Mouse (Mus musculus) neutrophil, adult 5-6 weeks (primary cell): ENCODE measurements around the gene Gm49416. TPM values are rescaled to one million over a fixed set of nuclear protein-coding genes. Genes with fewer than 3 reads are reported as not detected.
"Not testable (repeated sequence)": the region's sequence is repeated elsewhere in the genome, so short reads cannot be mapped to it uniquely, and the experiment has no call there.

Experiments
- ATAC-seq: fragments of 151-379, 151-347 bp; 2 replicates; pipeline ENCODE4 v1.8.0; 2017; ENCODE audit warnings: mild to moderate bottlenecking, moderate TSS enrichment; ENCODE audit not compliant: insufficient number of reproducible peaks, poor library complexity, low FRiP score, severe bottlenecking; ENCODE audit errors: extremely low read depth
- total RNA-seq: library from RNA; stranded (forward); fragments of 200-1000 nt; gene quantifications from 2 replicates; pipeline ENCODE4 v1.2.3, GENCODE M21; 2017

Gm49416 gene
- total RNA-seq: not detected in 2 replicates

DNA sequence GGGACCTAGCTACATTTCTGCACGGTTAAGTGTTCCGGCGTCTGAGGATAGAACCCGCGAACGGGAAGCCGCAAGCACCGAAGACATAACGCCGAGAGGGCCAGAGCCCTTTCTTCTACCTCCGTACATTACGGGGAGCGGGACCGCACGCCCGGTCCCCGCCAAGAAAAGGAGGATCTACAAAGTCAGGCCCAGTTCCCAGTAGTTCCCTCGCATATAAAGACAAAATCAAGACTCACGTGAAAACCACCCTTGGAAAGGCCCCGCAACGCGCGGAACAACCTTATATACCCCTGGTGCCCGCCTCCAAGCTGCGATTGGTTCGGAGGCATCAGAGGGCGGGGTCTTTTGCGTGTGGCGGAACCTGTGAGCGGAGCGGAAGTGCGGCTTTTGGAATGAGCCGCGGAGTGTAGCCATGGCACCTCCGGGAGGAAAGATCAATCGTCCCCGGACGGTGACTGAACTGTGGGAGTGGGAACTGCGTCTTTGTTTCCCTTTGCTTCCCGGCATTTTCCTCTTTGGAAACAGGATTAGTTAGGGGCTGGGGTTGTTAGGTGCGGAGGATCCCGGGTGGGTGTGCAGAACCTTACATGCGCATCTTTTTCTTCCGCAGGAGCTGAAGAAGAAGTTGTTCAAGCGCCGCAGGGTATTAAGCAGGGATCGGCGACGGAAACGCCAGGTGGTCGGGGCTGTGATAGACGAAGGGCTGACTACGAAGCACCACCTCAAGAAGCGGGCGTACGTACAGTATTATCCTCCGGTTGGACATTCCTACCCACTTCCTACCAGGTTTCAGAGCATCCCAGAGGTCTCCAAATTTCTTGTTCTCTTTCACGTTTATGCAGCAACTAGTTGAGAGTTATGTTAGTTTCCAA, at the start of gene Gm49416, which contains the start of gene 1810009A15Rik:
Gm49416 (plus strand) TSS at position 416 of the 875 bp plus-strand sequence.
1810009A15Rik (plus strand) TSS at position 343 of the 875 bp plus-strand sequence.
- ATAC-seq: peak; percentile 97

DNA sequence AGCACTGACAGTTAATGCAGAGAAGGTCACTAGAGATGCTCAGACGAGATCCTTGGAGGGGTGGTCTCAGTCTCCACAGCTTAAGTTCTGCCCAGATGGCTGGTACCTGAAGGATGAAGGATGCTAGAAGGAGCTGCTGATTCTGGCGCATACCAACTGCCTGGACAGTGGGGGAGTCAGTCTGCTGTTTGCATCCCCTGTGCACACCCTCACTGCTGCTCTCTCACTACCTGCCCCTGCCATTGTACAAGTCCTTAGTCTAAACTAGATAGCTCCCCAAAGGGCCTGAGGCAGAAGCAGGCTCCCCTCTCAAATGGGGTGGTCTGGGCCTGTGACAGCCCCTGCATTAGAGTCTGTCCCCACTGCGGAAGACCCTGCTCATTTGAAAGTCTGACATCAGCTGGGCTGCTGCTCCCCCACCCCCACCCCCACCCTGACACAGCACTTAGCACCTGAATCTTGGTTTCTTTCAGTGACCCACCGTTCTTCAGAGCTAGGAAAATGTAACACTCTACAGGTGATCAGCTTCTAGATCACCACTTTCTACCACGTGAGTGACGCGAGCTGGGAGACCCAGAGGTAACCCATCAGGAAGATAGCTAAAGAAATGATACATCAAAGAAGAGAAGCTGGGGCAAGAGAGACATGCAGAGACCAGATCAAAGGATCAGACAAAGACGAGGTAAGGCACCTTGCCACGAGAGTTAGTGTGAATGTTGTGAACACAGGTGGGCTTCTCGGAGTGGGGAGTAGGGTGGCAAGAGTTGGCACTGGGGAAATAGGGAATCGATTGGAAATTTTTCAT, 49.4 kb upstream of the Gm49416 start, which contains the start of gene Gng3:
Gng3 (minus strand) TSS at position 92 of the 805 bp plus-strand sequence.
- ATAC-seq: no peak

DNA sequence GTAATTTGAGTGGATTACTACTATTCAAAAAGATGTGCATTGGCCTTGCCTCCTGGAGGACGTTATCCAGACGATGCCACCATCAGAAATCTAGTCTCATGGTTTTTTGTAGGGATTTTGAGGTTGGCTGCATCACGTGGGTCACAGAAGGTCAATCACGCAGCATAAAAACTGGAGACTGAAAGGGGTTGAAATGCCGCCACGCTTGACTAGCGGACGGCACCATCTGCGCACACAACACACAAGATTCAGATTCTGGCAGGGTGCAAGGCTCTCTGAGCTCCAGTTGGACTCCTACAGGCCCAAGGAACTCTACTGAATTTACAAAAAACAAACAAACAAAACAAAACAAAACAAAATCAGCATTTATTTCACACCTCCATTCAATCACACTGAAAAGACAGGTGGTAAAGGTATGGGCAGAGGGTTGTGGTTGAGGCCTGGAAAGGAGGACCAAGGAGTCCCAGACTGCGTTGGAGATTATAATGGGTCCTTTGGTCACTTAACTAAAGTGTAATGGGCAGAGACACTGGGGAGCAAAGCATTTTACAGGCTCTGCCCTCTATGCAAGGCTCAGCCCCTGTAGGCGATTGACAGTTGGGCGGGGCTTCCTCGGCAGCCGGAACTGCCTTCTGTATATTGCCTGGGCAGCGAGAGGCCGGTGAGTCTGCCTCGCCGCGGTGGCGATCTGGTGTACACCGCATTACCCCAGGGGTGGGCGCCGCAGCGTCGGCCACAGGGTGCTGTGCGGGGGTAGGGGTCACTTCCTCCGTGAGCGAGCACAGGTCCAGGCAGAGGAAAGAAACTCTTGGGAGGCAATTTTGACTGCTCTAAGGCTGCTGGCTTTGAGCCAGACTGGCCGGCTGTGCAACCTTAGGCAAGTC, 48.6 kb upstream of the Gm49416 start:
- peak; percentile 48; the same call in 1 of the 2 replicates for ATAC-seq

DNA sequence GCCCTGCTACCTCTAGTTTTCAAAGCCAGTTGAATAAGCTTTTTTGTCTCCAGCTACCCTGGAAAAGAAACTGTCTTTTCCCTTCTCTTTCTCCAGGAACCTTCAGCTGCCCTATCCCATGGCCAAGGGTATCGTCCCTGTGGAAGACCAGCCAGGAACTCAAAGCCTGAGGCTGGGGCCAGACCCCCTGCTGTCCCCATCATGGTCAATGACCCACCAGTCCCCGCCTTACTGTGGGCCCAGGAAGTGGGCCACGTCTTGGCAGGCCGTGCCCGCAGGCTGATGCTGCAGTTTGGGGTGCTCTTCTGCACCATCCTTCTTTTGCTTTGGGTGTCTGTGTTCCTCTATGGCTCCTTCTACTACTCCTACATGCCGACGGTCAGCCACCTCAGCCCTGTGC, 47.7 kb upstream of the Gm49416 start:
- no peak for ATAC-seq

DNA sequence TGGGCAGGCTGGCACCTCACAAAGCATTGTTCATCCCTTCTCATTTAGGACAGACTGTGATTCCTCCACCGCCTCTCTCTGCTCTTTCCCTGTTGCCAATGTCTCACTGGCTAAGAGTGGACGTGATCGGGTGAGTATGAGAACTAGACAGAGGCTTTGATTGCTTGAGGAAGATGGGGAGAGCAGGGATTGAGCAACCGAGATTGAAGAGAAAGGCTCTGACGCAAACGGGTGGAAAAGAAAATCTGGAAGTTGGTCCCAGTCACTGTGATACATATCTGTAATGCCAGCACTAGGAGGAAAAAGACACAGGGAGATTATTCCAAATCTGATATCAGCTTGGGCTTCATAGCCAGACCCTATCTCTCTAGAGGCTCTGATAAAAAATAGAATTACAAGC, 45.8 kb upstream of the Gm49416 start:
- ATAC-seq: no peak

DNA sequence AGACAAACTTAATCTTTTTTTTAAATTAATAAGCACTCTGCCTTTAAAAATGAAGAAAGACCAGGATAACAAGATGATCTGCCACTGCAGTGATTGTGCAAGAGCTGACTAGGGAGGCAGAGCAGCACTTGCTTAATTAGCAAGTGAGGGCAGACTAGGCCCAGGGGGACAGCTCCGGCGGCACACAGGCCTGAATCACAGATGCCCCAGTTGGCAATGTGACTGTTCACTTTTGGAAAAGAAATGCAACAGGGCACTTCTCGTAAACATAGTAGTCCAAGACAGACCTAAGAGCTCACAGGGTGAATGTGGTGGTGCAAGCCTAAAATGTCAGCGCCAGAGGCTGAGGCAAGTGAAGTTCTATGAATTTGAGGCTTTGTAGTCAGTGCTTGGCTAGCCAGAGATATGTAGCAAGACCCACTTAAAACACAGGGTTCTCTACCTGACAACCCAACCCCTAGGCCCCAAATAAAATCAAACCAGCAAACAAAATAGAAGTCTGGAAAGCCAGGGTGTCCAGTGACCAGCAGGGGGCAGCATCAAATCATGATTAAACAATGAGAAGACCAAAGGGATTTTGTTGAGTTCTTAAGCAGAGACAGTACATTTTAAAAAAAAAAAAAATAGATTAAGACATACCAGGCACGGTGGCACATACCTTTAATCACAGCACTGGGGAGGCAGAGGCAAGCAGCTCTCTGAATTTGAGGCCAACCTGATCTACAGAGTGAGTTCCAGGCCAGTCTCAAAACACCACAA, 44.2 kb upstream of the Gm49416 start:
- ATAC-seq: peak; percentile 51; the same call in 1 of the 2 replicates

DNA sequence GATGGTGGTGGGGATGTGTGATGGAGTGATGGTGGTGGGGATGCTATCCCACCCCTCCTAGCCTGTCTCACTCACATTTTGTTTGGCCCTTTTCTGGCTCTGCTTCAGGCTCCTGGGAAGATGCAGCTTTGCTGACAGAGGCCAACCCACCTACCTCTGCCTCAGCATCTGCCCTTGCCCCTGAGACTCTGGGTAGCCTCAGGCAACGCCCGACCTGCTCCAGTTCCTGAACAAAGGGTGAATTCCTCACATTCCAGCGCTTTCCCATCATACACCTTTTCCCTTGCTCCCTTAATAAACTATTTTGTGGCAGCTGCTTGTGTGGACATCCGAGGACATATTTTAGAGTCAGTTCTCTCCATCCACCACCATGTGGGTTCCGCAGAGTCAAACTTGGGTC, 40.4 kb upstream of the Gm49416 start:
- ATAC-seq: no peak

DNA sequence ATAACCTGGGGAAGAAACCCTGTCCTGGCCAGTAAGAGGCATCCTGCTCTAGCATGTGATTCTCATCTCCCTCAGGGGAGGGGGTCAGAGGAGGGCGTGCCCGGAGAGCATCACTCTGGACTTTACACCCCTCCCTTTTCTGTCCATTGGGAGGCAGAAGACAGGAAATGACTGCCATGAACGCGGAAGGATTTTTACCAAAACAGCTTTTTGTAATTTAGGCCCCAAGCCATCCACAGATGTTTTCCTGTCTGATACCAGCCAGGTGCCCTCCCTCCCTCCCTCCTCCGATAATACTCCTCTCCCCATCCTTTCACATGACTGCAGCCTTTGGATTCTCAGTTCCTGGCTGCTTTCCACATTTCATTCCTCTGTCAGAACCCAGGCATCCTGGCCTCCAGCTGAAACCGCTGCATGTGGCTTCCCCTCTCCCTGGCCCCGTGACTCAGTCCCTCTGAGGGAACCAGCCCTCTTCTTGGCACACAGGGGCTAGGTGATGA, 38.3 kb upstream of the Gm49416 start, which contains the start of gene Lrrn4cl:
Lrrn4cl (plus strand) TSS at position 367 of the 500 bp plus-strand sequence.
- ATAC-seq: no peak

DNA sequence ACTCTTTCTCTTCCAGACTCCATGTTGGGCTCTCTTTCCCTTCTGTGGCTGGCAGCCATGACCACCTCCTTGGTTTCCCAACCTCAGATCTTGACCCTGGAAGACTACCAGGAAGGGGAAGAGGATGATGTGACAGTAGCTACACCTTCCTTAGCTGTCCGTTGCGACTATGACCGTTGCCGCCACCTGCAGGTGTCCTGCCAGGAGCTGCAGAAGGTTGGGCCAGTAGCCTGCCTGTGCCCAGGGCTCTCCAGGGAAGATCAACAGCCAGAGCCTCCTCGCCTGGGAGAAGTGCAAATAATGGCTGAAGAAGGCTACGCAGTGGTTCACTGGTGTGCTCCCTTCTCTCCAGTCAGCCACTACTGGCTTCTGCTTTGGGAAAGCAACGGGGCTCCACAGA, 37.1 kb upstream of the Gm49416 start:
- ATAC-seq: no peak

DNA sequence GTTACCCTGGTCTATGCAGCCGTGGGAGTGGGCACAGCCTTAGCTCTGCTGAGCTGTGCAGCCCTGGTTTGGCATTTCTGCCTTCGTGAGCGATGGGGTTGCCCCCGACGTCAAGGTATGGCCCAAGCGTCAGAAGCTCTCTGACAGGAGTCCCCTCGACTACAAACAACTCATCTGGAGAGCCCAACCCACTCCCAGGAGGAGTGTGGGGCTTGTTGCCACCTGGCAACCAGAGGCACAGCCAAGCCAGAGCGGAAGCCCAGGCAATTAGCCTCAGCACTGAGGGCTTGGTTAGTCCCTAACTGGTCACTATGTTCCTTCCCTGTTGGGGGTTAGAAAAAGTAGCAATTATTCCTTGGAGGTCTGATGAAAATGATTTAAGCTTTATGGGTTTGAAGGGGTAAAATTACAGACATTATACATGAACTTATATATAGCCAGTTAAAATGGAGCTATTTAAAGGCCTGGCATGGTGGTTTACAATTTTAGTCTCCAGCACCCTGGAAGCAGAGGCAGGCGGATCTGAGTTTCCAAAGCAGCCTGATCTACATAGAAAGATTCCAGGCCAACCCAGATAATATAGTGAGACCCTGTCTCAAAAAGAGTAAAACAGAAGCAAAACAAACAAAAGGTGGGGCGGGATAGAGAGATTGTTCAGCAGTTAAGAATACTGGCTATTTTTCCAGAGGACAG, 36.3 kb upstream of the Gm49416 start:
- no peak for ATAC-seq

DNA sequence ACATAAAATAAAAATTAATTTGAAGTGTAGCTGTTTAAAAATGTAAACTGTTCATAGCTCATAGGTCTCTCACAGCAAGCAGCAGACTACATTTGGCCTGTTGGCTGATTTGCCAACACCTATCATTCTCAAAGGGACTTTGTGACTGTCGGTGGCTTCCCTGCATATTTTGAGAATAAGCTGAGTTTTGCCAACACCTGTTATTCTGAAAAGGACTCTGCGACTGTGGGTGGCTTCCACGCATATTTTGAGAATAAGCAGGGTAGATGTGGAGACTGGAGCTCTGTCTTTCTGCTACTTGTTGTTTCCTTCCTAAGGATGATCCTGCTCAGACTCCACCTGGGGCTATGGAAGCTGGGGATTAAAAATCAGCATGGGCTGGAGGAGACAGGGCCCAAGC, 35.6 kb upstream of the Gm49416 start:
- ATAC-seq: no peak

DNA sequence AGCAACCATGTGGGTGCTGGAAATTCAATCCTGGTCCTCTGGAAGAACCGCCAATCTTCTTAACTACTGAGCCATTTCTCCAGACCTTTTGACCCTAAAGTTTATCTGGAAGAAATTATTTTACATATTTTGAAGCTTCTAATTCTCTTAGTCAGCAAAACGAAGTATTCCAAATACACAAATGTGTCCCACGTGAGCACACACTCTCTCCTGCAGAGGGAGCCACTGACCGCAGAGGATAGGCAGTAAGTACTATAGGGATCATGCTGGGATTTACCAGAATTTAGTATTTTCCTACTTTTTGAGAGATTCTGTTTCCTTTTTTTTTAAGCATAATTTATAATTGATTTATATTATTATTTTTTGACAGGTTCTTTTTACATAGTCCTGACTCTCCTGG, 31.0 kb upstream of the Gm49416 start:
- no peak for ATAC-seq

DNA sequence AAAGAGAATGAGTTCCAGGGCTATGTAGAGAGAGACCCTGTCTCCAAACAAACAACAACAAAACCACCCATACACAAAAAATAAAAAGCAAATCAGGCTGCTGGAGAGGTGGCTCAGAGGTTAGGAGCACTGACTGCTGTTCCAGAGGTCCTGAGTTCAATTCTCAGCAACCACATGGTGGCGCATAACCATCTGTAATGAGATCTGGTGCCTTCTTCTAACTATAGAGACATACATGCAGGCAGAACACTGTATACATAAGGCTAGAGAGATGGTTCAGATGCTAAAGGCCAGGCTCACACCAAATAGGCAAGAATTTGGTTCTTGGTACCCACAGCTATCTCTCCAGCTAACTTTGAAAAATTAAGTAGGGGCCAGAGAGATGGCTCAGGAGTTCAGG, 29.7 kb upstream of the Gm49416 start:
- ATAC-seq: no peak

DNA sequence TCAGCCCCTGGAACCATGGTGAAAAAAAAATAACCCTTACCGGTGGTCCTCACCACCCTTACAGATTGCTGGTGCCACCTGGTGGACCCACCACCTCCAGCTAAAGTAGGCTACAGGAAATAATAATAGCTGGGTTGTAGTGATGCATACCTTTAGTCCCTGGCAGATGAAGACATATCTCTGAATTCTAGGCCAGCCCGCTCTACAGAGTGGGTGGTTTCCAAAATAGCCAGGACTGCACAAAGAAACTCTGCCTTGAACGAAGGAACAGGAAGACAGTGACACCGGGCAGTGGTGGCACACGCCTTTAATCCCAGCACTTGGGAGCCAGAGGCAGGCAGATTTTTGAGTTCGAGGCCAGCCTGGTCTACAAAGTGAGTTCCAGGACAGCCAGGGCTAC, 24.5 kb upstream of the Gm49416 start:
- ATAC-seq: no peak

DNA sequence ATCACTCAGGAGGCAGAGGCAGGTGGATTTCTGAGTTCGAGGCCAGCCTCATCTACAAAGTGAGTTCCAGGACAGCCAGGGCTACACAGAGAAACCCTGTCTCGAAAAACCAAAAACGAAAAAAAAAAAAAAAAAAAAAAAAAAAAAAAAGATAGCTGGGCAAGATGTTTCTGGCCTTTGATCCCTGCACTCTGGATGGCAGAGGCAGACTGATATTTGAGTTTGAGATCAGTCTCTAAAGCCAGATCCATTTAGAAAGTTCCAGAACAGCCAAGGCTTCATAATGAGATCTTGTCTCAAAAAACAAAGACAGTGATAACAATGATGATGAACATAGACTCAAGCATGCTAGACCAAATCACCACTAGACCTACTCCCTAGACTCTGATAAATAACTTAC, 18.3 kb upstream of the Gm49416 start:
- not testable (repeated sequence) for ATAC-seq

DNA sequence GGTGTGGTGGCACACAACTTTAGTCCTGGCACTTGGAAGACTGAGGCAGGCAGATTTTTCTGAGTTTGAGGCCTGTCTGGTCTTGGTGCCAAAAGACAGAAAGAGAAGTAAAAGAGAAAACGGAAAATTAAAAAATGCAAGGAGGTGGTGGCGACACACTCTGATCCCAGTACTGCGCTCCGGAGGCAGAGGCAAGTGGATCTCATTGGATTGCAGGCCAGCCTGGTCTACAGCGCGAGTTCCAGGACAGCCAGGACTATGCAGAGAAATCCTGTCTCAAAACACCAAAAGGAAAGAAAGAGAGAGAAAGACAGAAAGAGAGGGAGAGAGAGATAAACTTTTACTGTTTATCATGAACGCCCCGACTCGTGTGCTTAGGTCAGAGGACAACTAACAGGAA, 17.9 kb upstream of the Gm49416 start:
- ATAC-seq: no peak
